Mouse (Mus musculus) myocyte (in vitro differentiated cells): ENCODE measurements around the gene Prcd. TPM values are rescaled to one million over a fixed set of nuclear protein-coding genes. Genes with fewer than 3 reads are reported as not detected.
A peak's percentile ranks its signal among the peaks of the same experiment; 100 is the strongest.
"Not testable (repeated sequence)": the region's sequence is repeated elsewhere in the genome, so short reads cannot be mapped to it uniquely, and the experiment has no call there.

ENCODE experiments used
- H3K27me3 ChIP-seq: one replicate; pipeline ENCODE4 v1.6.1; 2011; ENCODE audit not compliant: control insufficient read depth, insufficient read depth, insufficient read length
- H3K36me3 ChIP-seq: one replicate; pipeline ENCODE4 v1.6.1; 2011; ENCODE audit not compliant: control insufficient read depth, insufficient read depth
- H3K4me2 ChIP-seq: one replicate; pipeline ENCODE4 v1.6.1; 2011; ENCODE audit warnings: low read depth, control low read depth
- H3K4me3 ChIP-seq: one replicate; pipeline ENCODE4 v1.5.1; 2011; ENCODE audit warnings: mild to moderate bottlenecking, control low read depth, moderate library complexity
- H3K79me2 ChIP-seq: one replicate; pipeline ENCODE4 v1.6.1; 2011; ENCODE audit not compliant: control insufficient read depth, insufficient read depth
- H3ac ChIP-seq: one replicate; pipeline ENCODE4 v1.6.1; 2011; ENCODE audit not compliant: control insufficient read depth, insufficient read length
- CEBPB ChIP-seq: IDR thresholded peaks from 2 replicates; pipeline ENCODE4 v1.6.1; 2011; ENCODE audit warnings: mild to moderate bottlenecking, moderate library complexity; ENCODE audit not compliant: poor library complexity, insufficient read depth, severe bottlenecking
- E2F4 ChIP-seq: IDR thresholded peaks from one replicate; pipeline ENCODE4 v1.6.1; 2011; ENCODE audit warnings: mild to moderate bottlenecking, control low read depth, moderate library complexity; ENCODE audit not compliant: insufficient read depth
- MAX ChIP-seq: IDR thresholded peaks from one replicate; pipeline ENCODE4 v1.6.1; 2011; ENCODE audit warnings: low read depth, mild to moderate bottlenecking, control low read depth
- MYOD1 ChIP-seq, 3 experiments: IDR thresholded peaks; one replicate each; pipeline ENCODE4 v1.6.1; 2011; ENCODE audit warnings: control low read depth in 2 of 3, low read depth in 2 of 3, mild to moderate bottlenecking in 2 of 3, moderate library complexity in 1 of 3; ENCODE audit not compliant: insufficient read length in 2 of 3, control insufficient read depth in 1 of 3
- MYOG ChIP-seq, 3 experiments: IDR thresholded peaks; one replicate each; pipeline ENCODE4 v1.6.1; 2011; ENCODE audit warnings: control low read depth in 2 of 3, low read depth in 2 of 3, mild to moderate bottlenecking in 2 of 3; ENCODE audit not compliant: insufficient read length in 2 of 3, control insufficient read depth in 1 of 3, insufficient read depth in 1 of 3
- POLR2A ChIP-seq: IDR thresholded peaks from one replicate; pipeline ENCODE4 v1.6.1; 2011; ENCODE audit warnings: low read depth, mild to moderate bottlenecking, control low read depth, moderate library complexity; ENCODE audit not compliant: insufficient read length
- POLR2AphosphoS2 ChIP-seq: IDR thresholded peaks from one replicate; pipeline ENCODE4 v1.6.1; 2011; ENCODE audit warnings: low read depth, control low read depth; ENCODE audit not compliant: insufficient read length
- REST ChIP-seq: IDR thresholded peaks from one replicate; pipeline ENCODE4 v1.6.1; 2011; ENCODE audit warnings: mild to moderate bottlenecking, control low read depth, moderate library complexity; ENCODE audit not compliant: insufficient read depth, insufficient read length
- SRF ChIP-seq: IDR thresholded peaks from one replicate; pipeline ENCODE4 v1.6.1; 2011; ENCODE audit warnings: low read depth; ENCODE audit not compliant: control insufficient read depth, insufficient read length
- TCF12 ChIP-seq: IDR thresholded peaks from one replicate; pipeline ENCODE4 v1.6.1; 2011; ENCODE audit warnings: mild to moderate bottlenecking, control low read depth; ENCODE audit not compliant: poor library complexity, insufficient read depth, severe bottlenecking
- TCF3 ChIP-seq: IDR thresholded peaks from one replicate; pipeline ENCODE4 v1.6.1; 2011; ENCODE audit warnings: low read depth, control low read depth; ENCODE audit not compliant: insufficient read length
- USF1 ChIP-seq: IDR thresholded peaks from one replicate; pipeline ENCODE4 v1.6.1; 2011; ENCODE audit warnings: low read depth, mild to moderate bottlenecking, control low read depth, moderate library complexity
- polyA plus RNA-seq: library from polyadenylated mRNA; unstranded; fragments of >200 nt; fragmentation: generic; extraction: Trizol; gene quantifications from one replicate; pipeline ENCODE4 v1.2.1, GENCODE M21; 2012; ENCODE audit warnings: missing spikeins

Gene Prcd
- polyA plus RNA-seq, 1 experiment, result 0.74 TPM

GRCm38 (mm10) chr11:116672595-116672994 lies 19.3 kb downstream of the Prcd start:
- Histone ChIP-seq H3K36me3 (peaks cover 34% of the 10 kb centered on the region), H3K79me2 (peaks cover 54% of the 10 kb centered on the region), H3ac (peak overlapping the region; percentile 13), H3K27me3 (no peaks in the 10 kb centered on the region), H3K4me3 (peak overlapping the region; percentile 97), H3K4me2 (peak overlapping the region; percentile 87)
- TF ChIP-seq CEBPB, result no peak
- no peak for TF ChIP-seq TCF12
- TF ChIP-seq SRF, result no peak
- TF ChIP-seq MYOG (IDR thresholded peaks at IDR 0.05; ENCODE audit: control insufficient read depth in 1 of 3, insufficient read depth in 1 of 3, insufficient read length in 2 of 3, low read depth in 2 of 3), result no peak
- TF ChIP-seq MYOD1 (IDR thresholded peaks at IDR 0.05; ENCODE audit: control insufficient read depth in 1 of 3, insufficient read length in 2 of 3, low read depth in 2 of 3), result no peak
- TF ChIP-seq E2F4, result no peak
- TF ChIP-seq TCF3, result no peak

- Histone ChIP-seq H3K4me2 (peak overlapping the region; percentile 87), H3ac (no peak overlapping the region), H3K27me3 (no peaks in the 10 kb centered on the region), H3K36me3 (peaks cover 34% of the 10 kb centered on the region), H3K79me2 (peaks cover 55% of the 10 kb centered on the region), H3K4me3 (peak overlapping the region; percentile 97)
- TF ChIP-seq MAX, result no peak
- no peak for TF ChIP-seq E2F4
Measured at GRCm38 (mm10) chr11:116673410-116673809, 20.1 kb downstream of the Prcd start.

- Histone ChIP-seq H3K27me3 (no peaks in the 10 kb centered on the region), H3K79me2 (peaks cover 55% of the 10 kb centered on the region), H3K4me3 (no peak overlapping the region), H3K36me3 (peaks cover 40% of the 10 kb centered on the region), H3ac (no peak overlapping the region), H3K4me2 (peak overlapping the region; percentile 87)
- TF ChIP-seq E2F4 (no peak), MYOG (IDR thresholded peaks at IDR 0.05; ENCODE audit: control insufficient read depth in 1 of 3, insufficient read depth in 1 of 3, insufficient read length in 2 of 3, low read depth in 2 of 3) (peak in 1 of 3 experiments; percentile 23), MYOD1 (IDR thresholded peaks at IDR 0.05; ENCODE audit: control insufficient read depth in 1 of 3, insufficient read length in 2 of 3, low read depth in 2 of 3) (peak in 1 of 3 experiments; percentile 39)
Measured at GRCm38 (mm10) chr11:116674616-116675379, 21.5 kb downstream of the Prcd start.

GRCm38 (mm10) chr11:116675429-116675828 lies 22.1 kb downstream of the Prcd start:
- H3K4me2 ChIP-seq, H3K27me3 ChIP-seq, H3ac ChIP-seq: not testable (repeated sequence)

GRCm38 (mm10) chr11:116676175-116676976 lies 23.0 kb downstream of the Prcd start:
- H3K4me3 ChIP-seq, result no peak overlapping the region

More at GRCm38 (mm10) chr11:116675429-116675828, 22.1 kb downstream of the Prcd start:
- Histone ChIP-seq H3K79me2 (peaks cover 55% of the 10 kb centered on the region), H3K36me3 (peaks cover 40% of the 10 kb centered on the region)
- not testable (repeated sequence) for H3K4me3 ChIP-seq

More at GRCm38 (mm10) chr11:116676175-116676976, 23.0 kb downstream of the Prcd start:
- H3ac ChIP-seq, result no peak overlapping the region
- TF ChIP-seq POLR2AphosphoS2, result no peak
- no peak for TF ChIP-seq TCF12
- no peak for TF ChIP-seq CEBPB
- TF ChIP-seq SRF, result no peak
- TF ChIP-seq MYOD1 (IDR thresholded peaks at IDR 0.05; ENCODE audit: control insufficient read depth in 1 of 3, insufficient read length in 2 of 3, low read depth in 2 of 3), result no peak
- TF ChIP-seq USF1, result no peak
- no peak for TF ChIP-seq E2F4
- TF ChIP-seq POLR2A, result no peak
- no peak for TF ChIP-seq REST
- TF ChIP-seq TCF3, result no peak
- TF ChIP-seq MYOG (IDR thresholded peaks at IDR 0.05; ENCODE audit: control insufficient read depth in 1 of 3, insufficient read depth in 1 of 3, insufficient read length in 2 of 3, low read depth in 2 of 3), result no peak
- TF ChIP-seq MAX, result no peak
- H3K36me3 ChIP-seq, result peaks cover 40% of the 10 kb centered on the region
- no peaks in the 10 kb centered on the region for H3K27me3 ChIP-seq
- H3K4me2 ChIP-seq, result no peak overlapping the region
- H3K79me2 ChIP-seq, result peaks cover 55% of the 10 kb centered on the region
